Mouse (Mus musculus): Measurements from ENCODE around the gene Cldn10. TPM values are rescaled to one million over a fixed set of nuclear protein-coding genes. Genes with fewer than 3 reads are reported as not detected.

Gene Cldn10
- 52.2 TPM for polyA plus RNA-seq (2014; fragmentation: Illumina TruSeq; extraction: RNeasy Lipid Tissue Mini Kit (QIAGEN cat#74804); ENCODE audit: low read depth, low replicate concordance)

GRCm38 (mm10) chr14:118787621-118788020 is at the start of gene Cldn10:
TSS of gene Cldn10 (plus strand) at chr14:118787908.

Other genes with a start within 250 kb of the Cldn10 start
- gene Abcc4, start 81.7 kb upstream of the Cldn10 start, polyA plus RNA-seq (2014; fragmentation: Illumina TruSeq; extraction: RNeasy Lipid Tissue Mini Kit (QIAGEN cat#74804); ENCODE audit: low read depth, low replicate concordance), result 15.1 TPM
- gene Dzip1, start 137.6 kb downstream of the Cldn10 start, polyA plus RNA-seq (2014; fragmentation: Illumina TruSeq; extraction: RNeasy Lipid Tissue Mini Kit (QIAGEN cat#74804); ENCODE audit: low read depth, low replicate concordance), result 9.3 TPM
- gene Dnajc3, start 150.1 kb downstream of the Cldn10 start, polyA plus RNA-seq (2014; fragmentation: Illumina TruSeq; extraction: RNeasy Lipid Tissue Mini Kit (QIAGEN cat#74804); ENCODE audit: low read depth, low replicate concordance), result 101 TPM

All from adipose tissue, adult 10 weeks (tissue).